Mouse (Mus musculus): ENCODE data around the gene Vmn2r77.
"Not testable (repeated sequence)": the region's sequence is repeated elsewhere in the genome, so short reads cannot be mapped to it uniquely, and the experiment has no call there.

The Vmn2r77 gene

GRCm38 (mm10) chr7:86794727-86795126 lies at the start of gene Vmn2r77:
TSS of gene Vmn2r77 (plus strand) at chr7:86795027.
- DNase-seq, result no peak

GRCm38 (mm10) chr7:86760751-86761150 lies 34.1 kb upstream of the Vmn2r77 start:
- DNase-seq, result no peak

DNA sequence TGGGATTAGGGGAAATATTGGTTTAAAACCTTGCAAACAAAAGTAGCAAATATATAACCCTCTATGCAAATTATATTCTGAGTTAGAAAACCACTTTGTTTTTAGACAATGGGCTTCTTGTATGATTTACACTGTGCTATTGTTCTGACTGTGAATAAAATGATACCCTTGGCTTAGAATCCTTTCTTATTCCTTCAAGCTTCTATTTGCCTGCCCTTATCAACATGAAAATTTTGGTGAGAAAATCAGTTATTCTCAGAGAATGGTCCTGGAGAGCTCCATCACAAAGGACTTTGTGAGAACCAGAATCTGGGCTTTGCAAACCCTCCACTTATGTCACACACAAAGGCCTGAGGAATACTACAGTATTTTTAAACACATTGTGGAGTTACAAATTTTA lies 30.2 kb upstream of the Vmn2r77 start:
- DNase-seq, result no peak

GRCm38 (mm10) chr7:86771621-86772020 lies 23.2 kb upstream of the Vmn2r77 start:
- DNase-seq, result no peak

GRCm38 (mm10) chr7:86775617-86776325 lies 19.1 kb upstream of the Vmn2r77 start, which contains the start of gene Folh1:
TSS of gene Folh1 (minus strand) at chr7:86775943.
- no peak for DNase-seq

GRCm38 (mm10) chr7:86815241-86815640 lies 20.4 kb downstream of the Vmn2r77 start:
- not testable (repeated sequence) for DNase-seq

- DNase-seq, result not testable (repeated sequence)
Observed at GRCm38 (mm10) chr7:86815716-86816115, 20.9 kb downstream of the Vmn2r77 start.

GRCm38 (mm10) chr7:86816466-86816865 lies 21.6 kb downstream of the Vmn2r77 start:
- DNase-seq, result no peak
